Mouse (Mus musculus): Measurements from ENCODE around the gene Cd22. TPM values are rescaled to one million over a fixed set of nuclear protein-coding genes. Genes with fewer than 3 reads are reported as not detected.

The Cd22 gene
- total and polyA plus RNA-seq, 3 experiments = 0.22 TPM; not detected in 2

- no peaks in the 10 kb centered on the region for H3K4me1 ChIP-seq (ENCODE audit: insufficient read depth, low read depth, low read length)
- ATAC-seq (ENCODE audit: extremely low read depth, insufficient number of reproducible peaks, low FRiP score, poor library complexity, severe bottlenecking) (no peak), DNase-seq (ENCODE audit: low spot score) (no peak)
- H3K36me3 ChIP-seq (replicated peaks) = no peaks in the 10 kb centered on the region
- TF ChIP-seq GATA1 (IDR thresholded peaks at IDR 0.05; ENCODE audit: borderline replicate concordance, low read length) = no peak
- no peaks in the 10 kb centered on the region for H3K27me3 ChIP-seq (ENCODE audit: insufficient read depth, low read length)
- H3K4me3 ChIP-seq (ENCODE audit: low read depth, low read length) = no peak overlapping the region
- no peaks in the 10 kb centered on the region for H3K9me3 ChIP-seq (replicated peaks)
Observed at GRCm38 (mm10) chr7:30884047-30884446, 3.9 kb upstream of the Cd22 start.

- Histone ChIP-seq H3K4me3 (ENCODE audit: low read depth, low read length) (no peak overlapping the region), H3K36me3 (replicated peaks) (no peaks in the 10 kb centered on the region), H3K9me3 (replicated peaks) (no peaks in the 10 kb centered on the region), H3K27me3 (ENCODE audit: insufficient read depth, low read length) (no peaks in the 10 kb centered on the region), H3K4me1 (ENCODE audit: insufficient read depth, low read depth, low read length) (no peaks in the 10 kb centered on the region)
- no peak for DNase-seq (ENCODE audit: low spot score)
- ATAC-seq (ENCODE audit: extremely low read depth, insufficient number of reproducible peaks, low FRiP score, poor library complexity, severe bottlenecking) = no peak
- TF ChIP-seq GATA1 (IDR thresholded peaks at IDR 0.05; ENCODE audit: borderline replicate concordance, low read length) = no peak
- TF ChIP-seq TAL1 (conservative IDR thresholded peaks at IDR 0.05; ENCODE audit: low read depth, low read length) = no peak
- TF ChIP-seq CTCF (IDR thresholded peaks at IDR 0.05; ENCODE audit: low read depth, low read length) = no peak
- no peak for TF ChIP-seq GATA2 (IDR thresholded peaks at IDR 0.05; ENCODE audit: borderline replicate concordance, low read depth, low read length)
- TF ChIP-seq POLR2AphosphoS5 (IDR thresholded peaks at IDR 0.05; ENCODE audit: insufficient replicate concordance, low read depth, low read length) = no peak
Observed at GRCm38 (mm10) chr7:30881367-30881766, 1.2 kb upstream of the Cd22 start.

- ATAC-seq (ENCODE audit: extremely low read depth, insufficient number of reproducible peaks, low FRiP score, poor library complexity, severe bottlenecking) = no peak
- Histone ChIP-seq H3K4me1 (ENCODE audit: insufficient read depth, low read depth, low read length) (no peaks in the 10 kb centered on the region), H3K36me3 (replicated peaks) (no peaks in the 10 kb centered on the region), H3K9me3 (replicated peaks) (no peaks in the 10 kb centered on the region), H3K27me3 (ENCODE audit: insufficient read depth, low read length) (no peaks in the 10 kb centered on the region), H3K4me3 (ENCODE audit: low read depth, low read length) (no peak overlapping the region)
- no peak for DNase-seq (ENCODE audit: low spot score)
- TF ChIP-seq POLR2AphosphoS5 (IDR thresholded peaks at IDR 0.05; ENCODE audit: insufficient replicate concordance, low read depth, low read length) (no peak), GATA2 (IDR thresholded peaks at IDR 0.05; ENCODE audit: borderline replicate concordance, low read depth, low read length) (no peak), TAL1 (conservative IDR thresholded peaks at IDR 0.05; ENCODE audit: low read depth, low read length) (no peak), GATA1 (IDR thresholded peaks at IDR 0.05; ENCODE audit: borderline replicate concordance, low read length) (no peak), CTCF (IDR thresholded peaks at IDR 0.05; ENCODE audit: low read depth, low read length) (no peak)
Observed at GRCm38 (mm10) chr7:30878950-30879349, 1.2 kb downstream of the Cd22 start.

- Histone ChIP-seq H3K4me3 (ENCODE audit: low read depth, low read length) (no peak overlapping the region), H3K27me3 (ENCODE audit: insufficient read depth, low read length) (peaks cover 4% of the 10 kb centered on the region; the same call in 1 of the 2 replicates), H3K4me1 (ENCODE audit: insufficient read depth, low read depth, low read length) (no peaks in the 10 kb centered on the region), H3K36me3 (replicated peaks) (no peaks in the 10 kb centered on the region), H3K9me3 (replicated peaks) (no peaks in the 10 kb centered on the region)
- ATAC-seq (ENCODE audit: extremely low read depth, insufficient number of reproducible peaks, low FRiP score, poor library complexity, severe bottlenecking) = no peak
- TF ChIP-seq CTCF (IDR thresholded peaks at IDR 0.05; ENCODE audit: low read depth, low read length) (0 out of 2 replicates have a peak, but pooled peaks have one; percentile 17), GATA2 (IDR thresholded peaks at IDR 0.05; ENCODE audit: borderline replicate concordance, low read depth, low read length) (no peak)
- DNase-seq (ENCODE audit: low spot score) = peak; percentile 15
Observed at GRCm38 (mm10) chr7:30873083-30873482, 7.1 kb downstream of the Cd22 start.

GRCm38 (mm10) chr7:30863386-30863785 is 16.8 kb downstream of the Cd22 start:
- Histone ChIP-seq H3K9me3 (replicated peaks) (no peaks in the 10 kb centered on the region), H3K36me3 (replicated peaks) (no peaks in the 10 kb centered on the region), H3K4me1 (ENCODE audit: insufficient read depth, low read depth, low read length) (peaks cover 7% of the 10 kb centered on the region), H3K27me3 (ENCODE audit: insufficient read depth, low read length) (peaks cover 6% of the 10 kb centered on the region; the same call in 1 of the 2 replicates), H3K4me3 (ENCODE audit: low read depth, low read length) (no peak overlapping the region)
- no peak for TF ChIP-seq CTCF (IDR thresholded peaks at IDR 0.05; ENCODE audit: low read depth, low read length)
- no peak for TF ChIP-seq GATA1 (IDR thresholded peaks at IDR 0.05; ENCODE audit: borderline replicate concordance, low read length)
- TF ChIP-seq TAL1 (conservative IDR thresholded peaks at IDR 0.05; ENCODE audit: low read depth, low read length) = no peak
- TF ChIP-seq POLR2AphosphoS5 (IDR thresholded peaks at IDR 0.05; ENCODE audit: insufficient replicate concordance, low read depth, low read length) = no peak
- no peak for TF ChIP-seq GATA2 (IDR thresholded peaks at IDR 0.05; ENCODE audit: borderline replicate concordance, low read depth, low read length)
- no peak for DNase-seq (ENCODE audit: low spot score)
- no peak for ATAC-seq (ENCODE audit: extremely low read depth, insufficient number of reproducible peaks, low FRiP score, poor library complexity, severe bottlenecking)

- ATAC-seq (ENCODE audit: extremely low read depth, insufficient number of reproducible peaks, low FRiP score, poor library complexity, severe bottlenecking) = no peak
- peaks cover 7% of the 10 kb centered on the region for H3K4me1 ChIP-seq (ENCODE audit: insufficient read depth, low read depth, low read length)
Observed at GRCm38 (mm10) chr7:30861464-30861863, 18.7 kb downstream of the Cd22 start, which contains the start of gene Ffar1. TSS of gene Ffar1 (minus strand) at chr7:30861564.

More at GRCm38 (mm10) chr7:30861464-30861863, 18.7 kb downstream of the Cd22 start, which contains the start of gene Ffar1:
- Histone ChIP-seq H3K27me3 (ENCODE audit: insufficient read depth, low read length) (peaks cover 6% of the 10 kb centered on the region; the same call in 1 of the 2 replicates), H3K9me3 (replicated peaks) (no peaks in the 10 kb centered on the region), H3K36me3 (replicated peaks) (no peaks in the 10 kb centered on the region), H3K4me3 (ENCODE audit: low read depth, low read length) (no peak within 1 kb of the TSS)
- DNase-seq (ENCODE audit: low spot score) = no peak
- no peak for TF ChIP-seq GATA1 (IDR thresholded peaks at IDR 0.05; ENCODE audit: borderline replicate concordance, low read length)
- TF ChIP-seq TAL1 (conservative IDR thresholded peaks at IDR 0.05; ENCODE audit: low read depth, low read length) = no peak
- no peak for TF ChIP-seq CTCF (IDR thresholded peaks at IDR 0.05; ENCODE audit: low read depth, low read length)
- no peak for TF ChIP-seq POLR2AphosphoS5 (IDR thresholded peaks at IDR 0.05; ENCODE audit: insufficient replicate concordance, low read depth, low read length)
- TF ChIP-seq GATA2 (IDR thresholded peaks at IDR 0.05; ENCODE audit: borderline replicate concordance, low read depth, low read length) = no peak
